ENCODE assay signal across 9 mouse cellular contexts in genomic region chr17:31385671-31386665, GRCm38 (mm10). TPM values are rescaled to one million over a fixed set of nuclear protein-coding genes. Genes with fewer than 3 reads are reported as not detected.
DNase-seq lines count a peak whose midpoint lies in the region; ATAC-seq and TF ChIP-seq lines count a peak whose summit lies in the region.
"Had no signal": no experiment of that assay in that cellular context is flagged by ENCODE, and none has a peak within 500 bp of the region (broad histone marks: within the 10 kb centered on the region; RNA-seq: fewer than 3 reads in every experiment).

Pde9a (plus strand) TSS chr17:31386210.

- peaks cover 8% of the 10 kb centered on the region for H3K4me1 ChIP-seq in spleen, adult 2 months (ENCODE audit: control insufficient read depth, insufficient read depth, insufficient read length)
- peaks cover 50% of the 10 kb centered on the region for H3K4me1 ChIP-seq in forebrain, embryonic 12.5 days
- peaks cover 30% of the 10 kb centered on the region for H3K4me1 ChIP-seq in heart, embryonic 15.5 days (replicated peaks)
- H3K4me1 ChIP-seq in liver, embryonic 11.5 days (replicated peaks; ENCODE audit: control insufficient read depth, insufficient read depth, low read length) = peaks cover 2% of the 10 kb centered on the region; the same call in 1 of the 2 replicates
- H3K4me1 ChIP-seq in neural tube, embryonic 11.5 days (ENCODE audit: control insufficient read depth, insufficient read depth, low read length) = peaks cover 15% of the 10 kb centered on the region

- 5% methylated on average over 43 of the region's 56 CpGs for WGBS in spleen, adult 2 months
- whole genome bisulfite sequencing in forebrain, embryonic 12.5 days = under 1% methylated on average over 52 of the region's 56 CpGs
- 2% methylated on average over 51 of the region's 56 CpGs for whole genome bisulfite sequencing in heart, embryonic 15.5 days
- 2% methylated on average over 42 of the region's 56 CpGs for WGBS in liver, embryonic 11.5 days
- WGBS in neural tube, embryonic 11.5 days = under 1% methylated on average over 37 of the region's 56 CpGs

- H3K4me2 ChIP-seq in forebrain, embryonic 12.5 days = peak within 1 kb of the TSS; percentile 80
- H3K4me2 ChIP-seq in heart, embryonic 15.5 days = peak within 1 kb of the TSS; percentile 97
- peak within 1 kb of the TSS; percentile 75 for H3K4me2 ChIP-seq in liver, embryonic 11.5 days
- peak within 1 kb of the TSS; percentile 92 for H3K4me2 ChIP-seq in neural tube, embryonic 11.5 days (ENCODE audit: low read depth)

- no peak within 1 kb of the TSS for H3K27ac ChIP-seq in spleen, adult 2 months (ENCODE audit: insufficient read depth, low read length)
- peak within 1 kb of the TSS; percentile 79 for H3K27ac ChIP-seq in forebrain, embryonic 12.5 days
- H3K27ac ChIP-seq in heart, embryonic 15.5 days = peak within 1 kb of the TSS; percentile 58
- no peak within 1 kb of the TSS for H3K27ac ChIP-seq in liver, embryonic 11.5 days (ENCODE audit: low read depth, low read length)
- H3K27ac ChIP-seq in neural tube, embryonic 11.5 days (ENCODE audit: low read depth, low read length) = peak within 1 kb of the TSS; percentile 42; the same call in 1 of the 2 replicates

- peak within 1 kb of the TSS; percentile 46; the same call in 1 of the 2 replicates for H3K4me3 ChIP-seq in spleen, adult 2 months (ENCODE audit: extremely low read depth, insufficient read depth, insufficient read length)
- peak within 1 kb of the TSS; percentile 84 for H3K4me3 ChIP-seq in forebrain, embryonic 12.5 days (replicated peaks)
- H3K4me3 ChIP-seq in heart, embryonic 15.5 days = peak within 1 kb of the TSS; percentile 72
- peak within 1 kb of the TSS; percentile 64 for H3K4me3 ChIP-seq in liver, embryonic 11.5 days (ENCODE audit: low read depth, low read length)
- peak within 1 kb of the TSS; percentile 78 for H3K4me3 ChIP-seq in neural tube, embryonic 11.5 days (ENCODE audit: low read depth, low read length)

- peak; percentile 91 for ATAC-seq in forebrain, embryonic 12.5 days (ENCODE audit: low FRiP score)
- ATAC-seq in heart, embryonic 15.5 days (replicated peaks; ENCODE audit: insufficient number of reproducible peaks, insufficient read depth, low FRiP score, low read depth) = peak; percentile 77
- ATAC-seq in liver, embryonic 11.5 days (replicated peaks; ENCODE audit: low FRiP score) = peak; percentile 73
- ATAC-seq in neural tube, embryonic 11.5 days (ENCODE audit: insufficient read depth, low FRiP score, low TSS enrichment) = peak; percentile 80

- no peaks in the 10 kb centered on the region for H3K9me3 ChIP-seq in forebrain, embryonic 12.5 days
- H3K9me3 ChIP-seq in heart, embryonic 15.5 days (replicated peaks) = no peaks in the 10 kb centered on the region
- no peaks in the 10 kb centered on the region for H3K9me3 ChIP-seq in liver, embryonic 11.5 days (ENCODE audit: control insufficient read depth, low read length)
- H3K9me3 ChIP-seq in neural tube, embryonic 11.5 days (ENCODE audit: control insufficient read depth, low read length) = no peaks in the 10 kb centered on the region

- peak in 1 of 2 experiments; percentile 11 for DNase-seq in spleen, adult 2 months (ENCODE audit: low read depth in 1 of 2, low spot score in 2 of 2)
- DNase-seq in spleen, postnatal 14 days (ENCODE audit: low spot score in 2 of 2) = no peak
- peak; percentile 89 for DNase-seq in kidney, postnatal 10 days
- DNase-seq in liver, embryonic 11.5 days (ENCODE audit: low spot score) = peak; percentile 70
- DNase-seq in neural tube, embryonic 11.5 days (ENCODE audit: low spot score) = peak; percentile 89
- DNase-seq in testis, postnatal 14 days (ENCODE audit: low spot score) = peak; percentile 25

- H3K36me3 ChIP-seq in spleen, adult 2 months (ENCODE audit: control insufficient read depth, insufficient read depth, low read length) = no peaks in the 10 kb centered on the region
- H3K36me3 ChIP-seq in forebrain, embryonic 12.5 days (replicated peaks) = no peaks in the 10 kb centered on the region
- no peaks in the 10 kb centered on the region for H3K36me3 ChIP-seq in heart, embryonic 15.5 days
- no peaks in the 10 kb centered on the region for H3K36me3 ChIP-seq in liver, embryonic 11.5 days (ENCODE audit: control insufficient read depth, insufficient read depth, low read length)
- H3K36me3 ChIP-seq in neural tube, embryonic 11.5 days (ENCODE audit: control insufficient read depth, insufficient read depth, low read length) = no peaks in the 10 kb centered on the region
- H3K36me3 ChIP-seq: G1E had no signal

- no peak for TF ChIP-seq POLR2A in spleen, adult 2 months (IDR thresholded peaks at IDR 0.05; ENCODE audit: low read depth, low read length)

- TF ChIP-seq CTCF in spleen, adult 2 months (IDR thresholded peaks at IDR 0.05; ENCODE audit: extremely low read depth, insufficient read depth, insufficient read length, insufficient replicate concordance) = no peak

- H3K9ac ChIP-seq in forebrain, embryonic 12.5 days = peak within 1 kb of the TSS; percentile 80
- peak within 1 kb of the TSS; percentile 77 for H3K9ac ChIP-seq in heart, embryonic 15.5 days
- peak within 1 kb of the TSS; percentile 49 for H3K9ac ChIP-seq in liver, embryonic 11.5 days (ENCODE audit: low read depth, low read length)
- peak within 1 kb of the TSS; percentile 83 for H3K9ac ChIP-seq in neural tube, embryonic 11.5 days (ENCODE audit: low read length)

- peaks cover 10% of the 10 kb centered on the region for H3K27me3 ChIP-seq in spleen, adult 2 months (ENCODE audit: control insufficient read depth, insufficient read depth, low read length)
- H3K27me3 ChIP-seq in forebrain, embryonic 12.5 days = 0 out of 2 replicates have a peak, but pooled peaks cover 3% of the 10 kb centered on the region
- H3K27me3 ChIP-seq in heart, embryonic 15.5 days = peaks cover 36% of the 10 kb centered on the region
- peaks cover 29% of the 10 kb centered on the region for H3K27me3 ChIP-seq in liver, embryonic 11.5 days (replicated peaks; ENCODE audit: control insufficient read depth, insufficient read depth, low read length)
- H3K27me3 ChIP-seq in neural tube, embryonic 11.5 days (ENCODE audit: control insufficient read depth, insufficient read depth, low read length) = no peaks in the 10 kb centered on the region

RNA-seq across cellular contexts. Expression of gene Pde9a, which starts in this region (rescaled TPM):
- polyA plus RNA-seq in spleen, adult 2 months (2012; rRNA removed) = 0.77 and 1.3 TPM in 2 replicates
- polyA plus RNA-seq in forebrain, embryonic 12.5 days (2016; fragmentation: Nextera tagmentation; extraction: Ambion mirVana) = 34.7 and 36.7 TPM in 2 replicates
- polyA plus RNA-seq in heart, embryonic 15.5 days (2015; fragmentation: Nextera tagmentation; extraction: Ambion mirVana) = 7.4 and 9.3 TPM in 2 replicates
- polyA plus RNA-seq in liver, embryonic 11.5 days (2014; fragmentation: Nextera tagmentation; extraction: Ambion mirVana) = 10.4 and 11.5 TPM in 2 replicates
- polyA plus RNA-seq in neural tube, embryonic 11.5 days (2014; fragmentation: Nextera tagmentation; extraction: Ambion mirVana) = 34.5 and 35.5 TPM in 2 replicates
- polyA plus RNA-seq: G1E had no signal

Comparison
In these comparisons a context has a peak if more than half of its experiments do, and no peak if none do; other contexts are left out.
1. DNase-seq: peak in kidney, postnatal 10 days (single experiment), liver, embryonic 11.5 days (single experiment), neural tube, embryonic 11.5 days (single experiment) and testis, postnatal 14 days (single experiment); none in spleen, postnatal 14 days (0 of 2).
2. H3K27ac ChIP-seq: peak in forebrain, embryonic 12.5 days (single experiment), heart, embryonic 15.5 days (single experiment) and neural tube, embryonic 11.5 days (single experiment); none in spleen, adult 2 months (single experiment) and liver, embryonic 11.5 days (single experiment).
3. Peak in every context shown above with its lines, with median percentiles within 50 percentile points of each other: H3K4me3 ChIP-seq, ATAC-seq, H3K4me2 ChIP-seq and H3K9ac ChIP-seq.